Mouse (Mus musculus): ENCODE results near the gene Enpp1. TPM values are rescaled to one million over a fixed set of nuclear protein-coding genes. Genes with fewer than 3 reads are reported as not detected.

Enpp1 gene
- 2.3 and 2.9 TPM in 2 replicates for polyA plus RNA-seq (2014; fragmentation: Nextera tagmentation; extraction: Ambion mirVana)

DNA sequence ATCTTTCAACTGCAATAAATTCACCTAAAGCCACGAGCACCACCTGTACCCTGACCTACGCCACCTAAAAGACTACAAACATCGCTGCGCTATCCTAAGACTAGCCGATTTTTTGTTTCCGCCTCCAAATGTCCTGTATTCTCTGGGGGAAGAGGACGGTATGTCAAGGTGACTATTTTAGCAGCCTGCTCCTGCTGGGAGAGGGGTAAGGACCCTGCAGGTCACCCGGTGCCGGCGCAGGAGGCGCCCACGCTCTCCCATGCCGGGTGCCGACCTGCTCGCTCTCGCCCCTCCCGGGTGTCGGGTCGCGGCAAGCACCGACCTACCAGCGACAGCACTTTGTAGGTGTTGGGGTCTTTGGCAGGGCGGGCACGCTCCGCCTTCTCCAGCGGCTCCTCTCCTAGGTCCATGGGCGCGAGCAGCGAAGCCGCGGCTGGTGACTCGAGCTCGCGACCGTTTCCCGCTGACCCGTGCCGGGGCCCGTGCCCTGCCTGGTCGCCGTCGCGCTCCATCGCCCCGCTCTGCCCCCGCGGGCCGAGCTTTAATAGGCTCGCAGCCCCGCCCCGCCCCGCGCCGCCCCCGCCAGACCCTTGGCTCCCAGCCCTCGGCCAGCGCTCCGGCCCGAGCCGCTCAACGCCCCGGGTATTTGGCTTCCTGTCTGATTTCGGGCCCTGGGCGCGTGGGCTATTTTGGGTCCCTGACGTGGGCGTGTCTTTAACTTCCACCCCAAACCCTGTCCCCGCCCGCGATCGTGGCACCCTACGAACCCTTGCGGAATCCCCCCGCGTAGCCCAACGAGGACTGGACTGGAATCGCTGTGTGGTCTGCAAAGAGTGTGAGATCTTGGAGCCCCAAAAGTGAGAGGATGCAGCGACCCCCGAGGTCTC is at the start of gene Enpp1:
Gene Enpp1 (minus strand): TSS at position 680 of the 887 bp plus-strand sequence.
- Histone ChIP-seq H3K4me3 (ENCODE audit: low read depth, low read length) (peak within 1 kb of the TSS; percentile 65), H3K27ac (ENCODE audit: low read depth) (no peak within 1 kb of the TSS), H3K27me3 (ENCODE audit: insufficient read depth, low read length) (no peaks in the 10 kb centered on the region), H3K36me3 (ENCODE audit: insufficient read depth) (no peaks in the 10 kb centered on the region), H3K4me2 (peak within 1 kb of the TSS; percentile 100), H3K9ac (peak within 1 kb of the TSS; percentile 59), H3K4me1 (ENCODE audit: insufficient read depth) (no peaks in the 10 kb centered on the region), H3K9me3 (ENCODE audit: low read depth, low read length) (no peaks in the 10 kb centered on the region)
- ATAC-seq (ENCODE audit: insufficient read depth) = peak; percentile 88
- peak; percentile 70 for DNase-seq
- WGBS = under 1% methylated on average over 79 of the region's 79 CpGs
- no peak for TF ChIP-seq CTCF (IDR thresholded peaks at IDR 0.05; ENCODE audit: low read depth)

DNA sequence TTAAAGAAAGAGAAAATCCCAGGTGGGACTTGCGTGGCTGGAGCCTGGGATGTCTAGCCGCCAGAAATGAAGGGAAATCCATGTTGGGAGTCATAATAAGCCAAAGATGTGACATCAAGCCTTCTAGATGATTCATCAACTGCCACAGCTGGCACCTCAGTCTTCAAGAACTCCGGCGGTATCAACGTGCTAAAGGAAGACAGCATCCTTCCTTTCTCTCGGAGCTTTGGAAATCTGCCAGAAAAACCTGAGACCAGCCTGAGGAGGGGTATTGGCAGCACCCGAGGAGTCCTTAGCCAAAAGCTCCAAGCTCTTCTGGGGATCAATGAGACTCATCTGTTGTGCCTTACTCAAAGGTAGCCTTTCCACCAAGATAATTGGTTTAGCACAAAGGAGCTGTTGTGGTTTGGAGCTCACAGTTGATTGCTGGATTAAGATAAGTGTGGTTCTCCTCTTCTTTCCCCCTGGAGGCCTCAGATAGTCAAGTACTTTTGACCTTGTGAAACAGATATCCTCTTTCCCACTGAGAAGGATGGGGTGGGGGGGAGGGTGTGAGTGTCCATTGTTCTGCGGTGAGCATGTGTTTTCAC is 46.5 kb upstream of the Enpp1 start:
- Histone ChIP-seq H3K4me1 (ENCODE audit: insufficient read depth) (no peaks in the 10 kb centered on the region), H3K36me3 (ENCODE audit: insufficient read depth) (no peaks in the 10 kb centered on the region), H3K4me2 (no peak overlapping the region), H3K9ac (no peak overlapping the region), H3K4me3 (ENCODE audit: low read depth, low read length) (no peak overlapping the region), H3K9me3 (ENCODE audit: low read depth, low read length) (no peaks in the 10 kb centered on the region), H3K27ac (ENCODE audit: low read depth) (no peak overlapping the region), H3K27me3 (ENCODE audit: insufficient read depth, low read length) (no peaks in the 10 kb centered on the region)
- WGBS = 36% methylated on average over 8 of the region's 8 CpGs
- no peak for TF ChIP-seq CTCF (IDR thresholded peaks at IDR 0.05; ENCODE audit: low read depth)
- DNase-seq (peak; percentile 2), ATAC-seq (ENCODE audit: insufficient read depth) (no peak)

DNA sequence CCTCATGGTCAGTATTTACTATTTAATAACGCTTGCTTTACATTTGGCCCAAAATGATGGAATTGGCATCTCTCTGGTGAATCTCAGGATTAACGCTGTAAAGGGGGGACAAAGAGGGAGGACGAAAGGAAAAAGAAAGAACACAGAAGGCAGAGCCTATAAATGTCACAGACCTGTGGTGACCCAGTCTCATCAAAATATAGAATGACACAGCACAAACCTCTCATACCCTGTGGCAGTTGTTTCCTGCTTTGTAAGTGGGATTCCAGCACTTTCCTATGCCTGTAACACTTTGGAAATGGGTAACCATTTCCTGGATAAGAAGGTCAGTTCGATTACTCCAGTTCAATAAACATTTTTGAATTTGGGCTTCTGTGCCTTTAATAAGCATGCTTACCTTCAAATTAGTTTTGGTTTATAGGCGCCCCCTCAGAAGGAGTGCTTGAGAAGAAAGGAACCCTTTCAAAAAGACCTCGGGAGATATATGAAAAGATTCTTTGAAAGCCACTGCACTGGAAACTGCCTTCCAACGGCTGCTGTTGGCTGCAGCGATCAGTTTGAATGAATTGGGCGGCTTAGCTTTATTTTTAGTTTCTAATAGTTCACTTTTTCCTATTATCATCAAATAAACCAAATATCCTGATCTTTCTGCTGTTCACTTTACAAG is 43.0 kb upstream of the Enpp1 start:
- 66% methylated on average over 9 of the region's 9 CpGs for whole genome bisulfite sequencing
- Histone ChIP-seq H3K36me3 (ENCODE audit: insufficient read depth) (no peaks in the 10 kb centered on the region), H3K4me1 (ENCODE audit: insufficient read depth) (no peaks in the 10 kb centered on the region), H3K4me2 (peak overlapping the region; percentile 49), H3K9ac (no peak overlapping the region), H3K27me3 (ENCODE audit: insufficient read depth, low read length) (no peaks in the 10 kb centered on the region), H3K4me3 (ENCODE audit: low read depth, low read length) (no peak overlapping the region), H3K27ac (ENCODE audit: low read depth) (no peak overlapping the region), H3K9me3 (ENCODE audit: low read depth, low read length) (no peaks in the 10 kb centered on the region)
- TF ChIP-seq CTCF (IDR thresholded peaks at IDR 0.05; ENCODE audit: low read depth) = no peak
- ATAC-seq (ENCODE audit: insufficient read depth) = no peak
- DNase-seq = peak; percentile 1

DNA sequence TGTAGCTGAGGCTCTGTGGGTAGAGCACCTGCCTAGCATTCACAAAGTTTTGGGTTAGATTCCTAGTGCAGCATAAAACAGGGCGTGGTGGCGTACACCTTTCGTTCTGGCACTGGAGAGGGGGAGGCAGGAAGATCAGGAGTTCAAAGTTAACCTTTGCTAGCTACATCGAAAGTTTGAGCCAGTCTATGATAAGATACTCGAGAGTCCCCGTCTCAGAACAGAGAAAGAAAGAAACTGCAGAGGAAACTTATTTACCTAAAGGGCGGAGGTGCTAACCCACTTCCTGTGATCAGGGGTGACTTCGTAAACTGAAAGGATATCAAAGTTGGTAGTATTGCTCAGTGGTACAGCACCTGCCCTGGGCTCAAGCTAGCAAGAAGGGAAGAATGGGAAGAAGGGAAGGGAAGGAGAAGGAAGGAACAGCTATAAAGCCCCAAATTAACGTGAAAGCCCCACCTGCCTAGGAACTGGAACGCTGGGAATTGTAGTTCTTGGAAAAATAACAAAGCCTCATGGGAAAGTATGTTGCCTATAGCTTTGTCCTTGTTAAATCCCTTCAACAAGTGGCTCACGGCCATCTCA is 42.4 kb upstream of the Enpp1 start:
- DNase-seq (peak; percentile 36), ATAC-seq (ENCODE audit: insufficient read depth) (no peak)
- no peak overlapping the region for H3K27ac ChIP-seq (ENCODE audit: low read depth)
- no peak for TF ChIP-seq CTCF (IDR thresholded peaks at IDR 0.05; ENCODE audit: low read depth)
- no peaks in the 10 kb centered on the region for H3K27me3 ChIP-seq (ENCODE audit: insufficient read depth, low read length)
- peak overlapping the region; percentile 28 for H3K4me3 ChIP-seq (ENCODE audit: low read depth, low read length)
- no peaks in the 10 kb centered on the region for H3K9me3 ChIP-seq (ENCODE audit: low read depth, low read length)
- no peaks in the 10 kb centered on the region for H3K4me1 ChIP-seq (ENCODE audit: insufficient read depth)
- H3K4me2 ChIP-seq = peak overlapping the region; percentile 49
- H3K9ac ChIP-seq = no peak overlapping the region
- H3K36me3 ChIP-seq (ENCODE audit: insufficient read depth) = no peaks in the 10 kb centered on the region
- 39% methylated on average over 11 of the region's 11 CpGs for WGBS

DNA sequence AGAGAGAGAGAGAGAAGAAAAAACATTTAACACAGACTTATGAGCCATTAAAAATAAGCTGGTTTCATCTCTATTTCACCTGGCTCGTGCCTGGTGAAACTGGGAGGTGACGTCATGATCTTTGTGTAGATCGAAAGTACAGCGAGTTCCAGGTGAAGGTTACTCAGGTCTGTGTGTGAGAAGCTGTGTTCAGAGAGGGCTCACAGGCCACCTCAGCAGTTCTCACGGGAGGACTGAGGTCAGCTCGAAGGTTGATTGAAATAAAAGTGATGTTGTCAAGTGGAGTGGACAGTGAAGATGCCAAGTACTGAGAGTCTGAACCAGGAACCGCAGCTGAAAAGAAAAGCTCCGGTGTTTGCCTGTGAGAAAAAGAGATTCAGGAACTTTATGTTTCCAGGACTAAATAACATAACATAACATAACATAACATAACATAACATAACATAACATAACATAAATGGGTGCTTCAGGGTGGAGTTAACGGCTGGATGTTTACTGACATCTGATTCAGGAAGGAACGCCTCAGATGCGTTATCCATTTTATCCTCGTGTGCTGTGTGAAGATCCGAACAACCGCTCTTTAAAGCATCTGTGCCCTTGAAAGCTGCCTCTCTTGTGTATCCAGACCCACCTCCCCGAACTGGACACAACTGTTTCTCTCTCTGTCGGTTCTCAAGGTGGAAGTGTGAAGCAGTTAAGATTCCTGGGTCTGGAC is 41.7 kb upstream of the Enpp1 start:
- H3K9ac ChIP-seq = no peak overlapping the region
- peak overlapping the region; percentile 28 for H3K4me3 ChIP-seq (ENCODE audit: low read depth, low read length)

DNA sequence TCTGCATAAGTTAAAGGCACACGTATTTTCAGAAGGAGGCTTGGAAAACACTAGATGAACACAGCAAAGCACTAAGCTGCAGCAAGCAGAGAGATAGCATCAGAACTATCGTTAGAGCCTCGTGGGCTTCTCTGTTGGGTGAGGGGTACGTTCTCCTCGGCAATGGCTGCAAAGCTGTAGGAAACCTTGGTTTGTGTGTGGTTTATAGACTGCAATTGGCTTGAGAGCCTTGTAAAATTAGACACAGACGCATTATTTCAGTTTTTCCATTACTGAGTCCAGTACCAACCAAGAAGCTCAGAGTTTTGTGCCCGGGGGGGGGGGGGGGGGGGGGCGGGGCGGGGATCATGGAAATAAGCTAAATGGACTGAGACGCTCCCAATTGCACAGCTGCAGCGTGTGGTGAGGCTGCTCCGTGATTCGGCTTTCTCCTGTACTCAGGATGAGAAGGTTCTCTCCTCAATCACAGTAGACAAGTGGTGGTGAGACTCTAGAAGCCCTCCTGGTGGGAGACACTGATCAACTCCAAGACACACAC is 31.1 kb upstream of the Enpp1 start:
- no peak for TF ChIP-seq CTCF (IDR thresholded peaks at IDR 0.05; ENCODE audit: low read depth)
- H3K4me2 ChIP-seq = no peak overlapping the region
- no peak overlapping the region for H3K9ac ChIP-seq
- H3K27ac ChIP-seq (ENCODE audit: low read depth) = no peak overlapping the region
- no peaks in the 10 kb centered on the region for H3K27me3 ChIP-seq (ENCODE audit: insufficient read depth, low read length)
- H3K36me3 ChIP-seq (ENCODE audit: insufficient read depth) = no peaks in the 10 kb centered on the region
- H3K4me3 ChIP-seq (ENCODE audit: low read depth, low read length) = no peak overlapping the region
- no peaks in the 10 kb centered on the region for H3K9me3 ChIP-seq (ENCODE audit: low read depth, low read length)
- ATAC-seq (ENCODE audit: insufficient read depth) = no peak
- 60% methylated on average over 13 of the region's 13 CpGs for WGBS
- no peak for DNase-seq
- peaks cover 4% of the 10 kb centered on the region; the same call in 1 of the 2 replicates for H3K4me1 ChIP-seq (ENCODE audit: insufficient read depth)

More for the DNA sequence above, 41.7 kb upstream of the Enpp1 start:
- H3K4me2 ChIP-seq = peak overlapping the region; percentile 49
- TF ChIP-seq CTCF (IDR thresholded peaks at IDR 0.05; ENCODE audit: low read depth) = no peak
- H3K4me1 ChIP-seq (ENCODE audit: insufficient read depth) = no peaks in the 10 kb centered on the region
- no peaks in the 10 kb centered on the region for H3K36me3 ChIP-seq (ENCODE audit: insufficient read depth)
- peak; percentile 1 for DNase-seq
- no peaks in the 10 kb centered on the region for H3K27me3 ChIP-seq (ENCODE audit: insufficient read depth, low read length)
- no peaks in the 10 kb centered on the region for H3K9me3 ChIP-seq (ENCODE audit: low read depth, low read length)
- no peak overlapping the region for H3K27ac ChIP-seq (ENCODE audit: low read depth)
- ATAC-seq (ENCODE audit: insufficient read depth) = no peak
- WGBS = 53% methylated on average over 16 of the region's 16 CpGs

All from lung, embryonic 14.5 days (tissue).